ENCODE assay signal across 8 mouse cellular contexts in the genomic region with DNA sequence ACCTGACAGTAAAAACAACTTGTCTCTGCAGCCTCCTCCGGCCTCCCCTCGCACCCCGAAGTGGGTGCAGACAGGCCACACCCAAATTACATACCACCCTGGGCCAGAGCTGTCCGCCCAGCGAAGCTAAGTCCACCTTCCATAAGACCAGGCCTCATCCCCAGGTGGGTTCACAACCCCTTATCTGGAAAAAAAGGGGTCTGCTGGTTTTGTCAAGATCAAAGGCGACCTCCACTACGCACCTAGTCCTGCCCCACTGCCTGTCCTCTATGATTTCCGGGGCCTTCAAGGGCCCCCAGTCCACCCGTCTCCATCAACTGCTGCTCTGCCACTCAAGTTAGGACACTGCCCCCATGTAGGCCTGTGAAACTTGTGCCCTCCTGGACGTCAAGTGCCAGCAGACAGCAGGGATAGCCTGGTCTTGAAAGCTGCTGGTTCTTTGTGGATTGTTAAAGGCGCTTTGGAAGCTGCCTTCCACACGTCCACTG. TPM values are rescaled to one million over a fixed set of nuclear protein-coding genes. Genes with fewer than 3 reads are reported as not detected.
DNase-seq lines count a peak whose midpoint lies in the region; ATAC-seq and TF ChIP-seq lines count a peak whose summit lies in the region.

No protein-coding gene starts in this region.

- no peaks in the 10 kb centered on the region for H3K36me3 ChIP-seq in heart, embryonic 14.5 days (ENCODE audit: control insufficient read depth, insufficient read depth, low read length)
- peaks cover 0 to 41% of the 10 kb centered on the region in 2 experiments; a peak in 2 of 4 replicates for H3K36me3 ChIP-seq in MEL (ENCODE audit: control insufficient read depth in 1 of 2, insufficient read depth in 2 of 2, low read length in 2 of 2)
- no peaks in the 10 kb centered on the region for H3K36me3 ChIP-seq in forebrain, embryonic 16.5 days (ENCODE audit: control insufficient read depth, insufficient read depth)
- H3K36me3 ChIP-seq in liver, embryonic 14.5 days (replicated peaks; ENCODE audit: control insufficient read depth, insufficient read depth, low read depth) = no peaks in the 10 kb centered on the region
- H3K36me3 ChIP-seq in stomach, postnatal 0 days (ENCODE audit: control insufficient read depth, insufficient read depth, low read length) = no peaks in the 10 kb centered on the region

- TF ChIP-seq POLR2A in MEL (IDR thresholded peaks at IDR 0.05; ENCODE audit: control insufficient read depth in 1 of 2, insufficient read depth in 1 of 2, low read depth in 1 of 2, low read length in 2 of 2, poor library complexity in 1 of 2) = no peak

- TF ChIP-seq CTCF in MEL (IDR thresholded peaks at IDR 0.05 in 2 of 3, conservative IDR thresholded peaks at IDR 0.05 in 1 of 3; ENCODE audit: control insufficient read depth in 1 of 3, insufficient read depth in 1 of 3, low read depth in 2 of 3, low read length in 3 of 3, poor library complexity in 1 of 3, severe bottlenecking in 1 of 3) = no peak
- no peak for TF ChIP-seq CTCF in liver, embryonic 14.5 days (IDR thresholded peaks at IDR 0.05; ENCODE audit: low read depth)
- TF ChIP-seq CTCF in stomach, postnatal 0 days (IDR thresholded peaks at IDR 0.05; ENCODE audit: low read depth) = no peak

- H3K27ac ChIP-seq in heart, embryonic 14.5 days (replicated peaks in 1 of 2; ENCODE audit: control insufficient read depth in 1 of 2, insufficient read depth in 1 of 2, low read depth in 2 of 2, low read length in 2 of 2) = peak overlapping the region; percentile 95 to 98
- peak overlapping the region; percentile 96 for H3K27ac ChIP-seq in MEL (ENCODE audit: control insufficient read depth, low read depth, low read length)
- H3K27ac ChIP-seq in forebrain, embryonic 16.5 days (ENCODE audit: low read length) = peak overlapping the region; percentile 97
- H3K27ac ChIP-seq in liver, embryonic 14.5 days = peak overlapping the region; percentile 78
- peak overlapping the region; percentile 100 for H3K27ac ChIP-seq in stomach, postnatal 0 days (replicated peaks)

- no peak for TF ChIP-seq RAD21 in MEL (IDR thresholded peaks at IDR 0.05; ENCODE audit: low read depth, low read length)

- peak overlapping the region; percentile 66 for H3K4me2 ChIP-seq in heart, embryonic 14.5 days (ENCODE audit: low read length)
- H3K4me2 ChIP-seq in forebrain, embryonic 16.5 days (ENCODE audit: low read length) = peak overlapping the region; percentile 70
- peak overlapping the region; percentile 69 for H3K4me2 ChIP-seq in liver, embryonic 14.5 days (ENCODE audit: low read depth)
- peak overlapping the region; percentile 79 for H3K4me2 ChIP-seq in stomach, postnatal 0 days (replicated peaks; ENCODE audit: low read depth)

- no peaks in the 10 kb centered on the region for H3K27me3 ChIP-seq in heart, embryonic 14.5 days (ENCODE audit: control insufficient read depth, insufficient read depth, low read length)
- no peaks in the 10 kb centered on the region for H3K27me3 ChIP-seq in MEL (ENCODE audit: control insufficient read depth in 1 of 2, insufficient read depth in 2 of 2, low read length in 2 of 2)
- H3K27me3 ChIP-seq in forebrain, embryonic 16.5 days (replicated peaks; ENCODE audit: control insufficient read depth, insufficient read depth, low read length) = no peaks in the 10 kb centered on the region
- H3K27me3 ChIP-seq in liver, embryonic 14.5 days (ENCODE audit: control insufficient read depth, insufficient read depth, low read length) = no peaks in the 10 kb centered on the region
- no peaks in the 10 kb centered on the region for H3K27me3 ChIP-seq in stomach, postnatal 0 days (ENCODE audit: control insufficient read depth, insufficient read depth, low read length)

- no peaks in the 10 kb centered on the region for H3K9me3 ChIP-seq in heart, embryonic 14.5 days (ENCODE audit: control insufficient read depth, low read length)
- no peaks in the 10 kb centered on the region for H3K9me3 ChIP-seq in MEL (replicated peaks; ENCODE audit: insufficient read depth, low read length)
- no peaks in the 10 kb centered on the region for H3K9me3 ChIP-seq in forebrain, embryonic 16.5 days (ENCODE audit: control insufficient read depth, low read length)
- H3K9me3 ChIP-seq in liver, embryonic 14.5 days (ENCODE audit: control insufficient read depth, low read length) = no peaks in the 10 kb centered on the region
- no peaks in the 10 kb centered on the region for H3K9me3 ChIP-seq in stomach, postnatal 0 days (ENCODE audit: control insufficient read depth, low read length)

- H3K4me3 ChIP-seq in heart, embryonic 14.5 days (ENCODE audit: control insufficient read depth in 1 of 2, insufficient read depth in 1 of 2, low read depth in 1 of 2, low read length in 2 of 2) = peak overlapping the region; percentile 25 to 44
- H3K4me3 ChIP-seq in MEL (ENCODE audit: control insufficient read depth in 1 of 2, insufficient read depth in 1 of 2, low read depth in 2 of 2, low read length in 2 of 2) = peak overlapping the region; percentile 79 to 93
- no peak overlapping the region; the same call in 1 of the 2 replicates for H3K4me3 ChIP-seq in forebrain, embryonic 16.5 days (replicated peaks; ENCODE audit: low read length)
- H3K4me3 ChIP-seq in liver, embryonic 14.5 days (ENCODE audit: insufficient read depth in 1 of 2, low read depth in 2 of 2, low read length in 2 of 2) = peak overlapping the region; percentile 58 to 82
- peak overlapping the region; percentile 54 for H3K4me3 ChIP-seq in stomach, postnatal 0 days (ENCODE audit: low read depth, low read length)

- no peak for DNase-seq in heart, adult 18-20 months
- DNase-seq in MEL (ENCODE audit: low read depth, low spot score) = peak; percentile 68
- DNase-seq in liver, embryonic 14.5 days (ENCODE audit: low read depth in 3 of 3, low spot score in 3 of 3) = no peak
- DNase-seq in stomach, postnatal 0 days (ENCODE audit: low spot score) = no peak
- no peak for DNase-seq in cerebellum, postnatal 36 days

- TF ChIP-seq EP300 in MEL (IDR thresholded peaks at IDR 0.05; ENCODE audit: low read depth in 1 of 2, low read length in 2 of 2) = no peak
- no peak for TF ChIP-seq EP300 in liver, embryonic 14.5 days (IDR thresholded peaks at IDR 0.05; ENCODE audit: low read depth)
- no peak for TF ChIP-seq EP300 in stomach, postnatal 0 days (optimal IDR thresholded peaks at IDR 0.05)

- 57% methylated on average over 12 of the region's 12 CpGs for WGBS in heart, embryonic 14.5 days
- 84% methylated on average over 12 of the region's 12 CpGs for WGBS in forebrain, embryonic 16.5 days
- 27% methylated on average over 12 of the region's 12 CpGs for WGBS in liver, embryonic 14.5 days (ENCODE audit: insufficient replicate concordance)
- WGBS in stomach, postnatal 0 days = 51% methylated on average over 12 of the region's 12 CpGs

- no peak for ATAC-seq in heart, embryonic 14.5 days (ENCODE audit: insufficient number of reproducible peaks, insufficient read depth, low FRiP score, low read depth)
- ATAC-seq in forebrain, embryonic 16.5 days = no peak
- no peak for ATAC-seq in liver, embryonic 14.5 days (ENCODE audit: insufficient read depth)
- no peak for ATAC-seq in stomach, postnatal 0 days (ENCODE audit: low FRiP score, low TSS enrichment)
- ATAC-seq in monocyte, adult 5-6 weeks (replicated peaks; ENCODE audit: insufficient number of reproducible peaks, low FRiP score, low TSS enrichment, poor library complexity, severe bottlenecking) = no peak

- H3K79me2 ChIP-seq in MEL (ENCODE audit: control insufficient read depth, insufficient read depth, low read length, poor library complexity) = peaks cover 38% of the 10 kb centered on the region

- H3K9ac ChIP-seq in heart, embryonic 14.5 days (ENCODE audit: low read length) = peak overlapping the region; percentile 75
- peak overlapping the region; percentile 93 for H3K9ac ChIP-seq in MEL (ENCODE audit: control insufficient read depth, low read depth, low read length, poor library complexity, severe bottlenecking)
- H3K9ac ChIP-seq in forebrain, embryonic 16.5 days (replicated peaks; ENCODE audit: low read depth, low read length) = no peak overlapping the region
- peak overlapping the region; percentile 87 for H3K9ac ChIP-seq in liver, embryonic 14.5 days (replicated peaks)
- peak overlapping the region; percentile 90 for H3K9ac ChIP-seq in stomach, postnatal 0 days (ENCODE audit: low read length)

- peaks cover 67 to 92% of the 10 kb centered on the region in 2 experiments for H3K4me1 ChIP-seq in heart, embryonic 14.5 days (ENCODE audit: control insufficient read depth in 2 of 2, insufficient read depth in 2 of 2, low read length in 2 of 2)
- H3K4me1 ChIP-seq in MEL (ENCODE audit: control insufficient read depth in 1 of 2, insufficient read depth in 2 of 2, low read length in 2 of 2) = peaks cover 15 to 53% of the 10 kb centered on the region in 2 experiments
- peaks cover 53% of the 10 kb centered on the region for H3K4me1 ChIP-seq in forebrain, embryonic 16.5 days (replicated peaks; ENCODE audit: control insufficient read depth, insufficient read depth, low read length)
- H3K4me1 ChIP-seq in liver, embryonic 14.5 days (replicated peaks; ENCODE audit: control insufficient read depth in 2 of 2, insufficient read depth in 2 of 2, low read length in 1 of 2) = peaks cover 78 to 84% of the 10 kb centered on the region in 2 experiments
- H3K4me1 ChIP-seq in stomach, postnatal 0 days (replicated peaks; ENCODE audit: control insufficient read depth, insufficient read depth) = peaks cover 21% of the 10 kb centered on the region

RNA-seq across cellular contexts. Expression of a gene that starts 30.2 kb away (rescaled TPM):
- 18.5 and 19.2 TPM in 2 replicates for polyA plus RNA-seq in heart, embryonic 14.5 days (2014; fragmentation: Nextera tagmentation; extraction: Ambion mirVana)
- 10 to 100 TPM in 1 of 2 experiments, 1 to 10 TPM in 1; 7.2 to 10.6 TPM for total RNA-seq in heart, adult 18-20 months (2021)
- 20.8 and 22.8 TPM in 2 replicates for total RNA-seq in MEL (2012; rRNA removed)
- polyA plus RNA-seq in MEL (2012; ENCODE audit: insufficient read depth in 1 of 2, insufficient read length in 2 of 2, low read depth in 1 of 2, low replicate concordance in 2 of 2, missing spikeins in 1 of 2) = 10 to 100 TPM in 1 of 2 experiments, not detected in 1; 34.4 TPM
- polyA plus RNA-seq in forebrain, embryonic 16.5 days (2015; fragmentation: Nextera tagmentation; extraction: Ambion mirVana) = 20.9 and 21.5 TPM in 2 replicates
- polyA plus RNA-seq in liver, embryonic 14.5 days (2012; rRNA removed) = 5.9 and 6.7 TPM in 2 replicates
- polyA plus RNA-seq in liver, embryonic 14.5 days (2014; fragmentation: Nextera tagmentation; extraction: Ambion mirVana) = 6.6 and 8.4 TPM in 2 replicates
- polyA plus RNA-seq in stomach, postnatal 0 days (2015; fragmentation: Nextera tagmentation; extraction: Ambion mirVana) = 13.8 and 18.8 TPM in 2 replicates
- total RNA-seq in monocyte, adult 5-6 weeks (2017) = 32.8 to 50.6 TPM (median 34.5 TPM) in 3 replicates

RNA-seq across cellular contexts. Expression of a gene that starts 32.7 kb away (rescaled TPM):
- 1.7 and 2.8 TPM in 2 replicates for polyA plus RNA-seq in heart, embryonic 14.5 days (2014; fragmentation: Nextera tagmentation; extraction: Ambion mirVana)
- 1 to 10 TPM; 2.6 to 2.8 TPM for total RNA-seq in heart, adult 18-20 months (2021)
- total RNA-seq in MEL (2012; rRNA removed) = 20.7 and 23.5 TPM in 2 replicates
- polyA plus RNA-seq in MEL (2012; ENCODE audit: insufficient read depth in 1 of 2, insufficient read length in 2 of 2, low read depth in 1 of 2, low replicate concordance in 2 of 2, missing spikeins in 1 of 2) = 10 to 100 TPM in 1 of 2 experiments, not detected in 1; 30.7 TPM
- polyA plus RNA-seq in forebrain, embryonic 16.5 days (2015; fragmentation: Nextera tagmentation; extraction: Ambion mirVana) = 1.5 and 2.0 TPM in 2 replicates
- 5.3 and 5.8 TPM in 2 replicates for polyA plus RNA-seq in liver, embryonic 14.5 days (2012; rRNA removed)
- 3.2 and 4.6 TPM in 2 replicates for polyA plus RNA-seq in liver, embryonic 14.5 days (2014; fragmentation: Nextera tagmentation; extraction: Ambion mirVana)
- 2.9 and 3.2 TPM in 2 replicates for polyA plus RNA-seq in stomach, postnatal 0 days (2015; fragmentation: Nextera tagmentation; extraction: Ambion mirVana)
- 64.4 to 73.5 TPM (median 69.7 TPM) in 3 replicates for total RNA-seq in monocyte, adult 5-6 weeks (2017)

RNA-seq across cellular contexts. Expression of a gene that starts 49.1 kb away (rescaled TPM):
- polyA plus RNA-seq in heart, embryonic 14.5 days (2014; fragmentation: Nextera tagmentation; extraction: Ambion mirVana) = 1.1 and 1.8 TPM in 2 replicates
- total RNA-seq in heart, adult 18-20 months (2021) = under 1 TPM in 1 of 2 experiments, not detected in 1; 0.35 TPM
- 1.9 and 2.1 TPM in 2 replicates for total RNA-seq in MEL (2012; rRNA removed)
- 1 to 10 TPM in 1 of 2 experiments, not detected in 1; 2.2 TPM for polyA plus RNA-seq in MEL (2012; ENCODE audit: insufficient read depth in 1 of 2, insufficient read length in 2 of 2, low read depth in 1 of 2, low replicate concordance in 2 of 2, missing spikeins in 1 of 2)
- polyA plus RNA-seq in forebrain, embryonic 16.5 days (2015; fragmentation: Nextera tagmentation; extraction: Ambion mirVana) = 11.0 and 13.7 TPM in 2 replicates
- 2.2 and 2.4 TPM in 2 replicates for polyA plus RNA-seq in liver, embryonic 14.5 days (2012; rRNA removed)
- 1.1 TPM in 2 replicates for polyA plus RNA-seq in liver, embryonic 14.5 days (2014; fragmentation: Nextera tagmentation; extraction: Ambion mirVana)
- polyA plus RNA-seq in stomach, postnatal 0 days (2015; fragmentation: Nextera tagmentation; extraction: Ambion mirVana) = 0.77 and 1.0 TPM in 2 replicates
- 0.64 to 0.97 TPM (median 0.95 TPM) in 3 replicates for total RNA-seq in monocyte, adult 5-6 weeks (2017)
